Mouse (Mus musculus): Measurements from ENCODE around the gene Gja1. TPM values are rescaled to one million over a fixed set of nuclear protein-coding genes. Genes with fewer than 3 reads are reported as not detected.
"Not testable (repeated sequence)": the region's sequence is repeated elsewhere in the genome, so short reads cannot be mapped to it uniquely, and the experiment has no call there.

The Gja1 gene
- polyA plus RNA-seq, 1 experiment from 2014 or later: 391 TPM

DNA sequence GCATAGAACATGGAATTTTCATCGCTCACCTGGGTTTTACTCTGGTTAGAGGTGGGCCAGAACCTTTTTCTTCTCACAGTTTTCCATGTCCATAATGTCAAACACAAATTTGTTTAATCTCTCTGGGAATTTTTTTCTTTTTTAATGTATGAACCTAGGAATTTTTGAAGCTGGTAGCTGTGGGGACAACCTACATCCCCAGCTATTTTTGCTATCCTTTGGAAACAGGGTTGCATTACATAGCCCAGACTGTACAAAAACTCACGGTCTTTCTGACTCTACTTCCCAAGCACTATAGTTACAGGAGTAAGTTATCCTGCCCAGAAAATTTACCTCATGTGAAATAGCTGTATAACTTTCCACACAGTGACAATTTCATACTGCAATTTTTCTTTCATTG, 21.2 kb downstream of the Gja1 start:
- Histone ChIP-seq H3K27me3 (ENCODE audit: control insufficient read depth, insufficient read depth, low read length) (no peaks in the 10 kb centered on the region), H3K4me1 (ENCODE audit: control insufficient read depth, insufficient read depth, low read length) (no peaks in the 10 kb centered on the region), H3K9me3 (replicated peaks; ENCODE audit: control insufficient read depth, low read length) (no peaks in the 10 kb centered on the region), H3K27ac (replicated peaks; ENCODE audit: low read depth, low read length) (no peak overlapping the region), H3K9ac (replicated peaks; ENCODE audit: low read length) (no peak overlapping the region), H3K4me3 (ENCODE audit: low read depth, low read length) (no peak overlapping the region), H3K4me2 (ENCODE audit: low read depth, low read length) (no peak overlapping the region), H3K36me3 (replicated peaks; ENCODE audit: control insufficient read depth, insufficient read depth, low read depth, low read length) (no peaks in the 10 kb centered on the region)
- WGBS: 92% methylated on average over 2 of the region's 2 CpGs
- DNase-seq (ENCODE audit: low spot score) (no peak), ATAC-seq (replicated peaks; ENCODE audit: insufficient number of reproducible peaks, low FRiP score, low TSS enrichment, low read depth) (no peak)

DNA sequence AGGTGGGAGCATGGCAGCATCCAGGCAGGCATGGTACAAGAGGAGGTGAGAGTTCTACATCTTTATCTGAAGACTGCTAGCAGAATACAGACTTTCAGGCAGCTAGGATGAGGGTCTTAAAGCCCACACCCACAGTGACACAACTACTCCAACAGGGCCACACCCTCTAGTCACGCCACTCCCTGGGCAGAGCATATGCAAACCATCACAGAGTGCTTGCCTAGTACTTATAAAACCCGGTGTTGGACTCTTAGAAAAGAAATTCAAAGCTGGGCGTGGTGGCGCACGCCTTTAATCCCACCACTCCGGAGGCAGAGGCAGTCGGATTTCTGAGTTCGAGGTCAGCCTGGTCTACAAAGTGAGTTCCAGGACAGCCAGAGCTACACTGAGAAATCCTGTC, 24.3 kb downstream of the Gja1 start:
- WGBS: 92% methylated on average over 8 of the region's 8 CpGs
- ATAC-seq (replicated peaks; ENCODE audit: insufficient number of reproducible peaks, low FRiP score, low TSS enrichment, low read depth): not testable (repeated sequence)

GRCm38 (mm10) chr10:56405934-56406333, 28.8 kb downstream of the Gja1 start:
- no peak overlapping the region for H3K27ac ChIP-seq (replicated peaks; ENCODE audit: low read depth, low read length)
- H3K36me3 ChIP-seq (replicated peaks; ENCODE audit: control insufficient read depth, insufficient read depth, low read depth, low read length): no peaks in the 10 kb centered on the region
- DNase-seq (ENCODE audit: low spot score) (no peak), ATAC-seq (replicated peaks; ENCODE audit: insufficient number of reproducible peaks, low FRiP score, low TSS enrichment, low read depth) (no peak)
- no peak overlapping the region for H3K4me2 ChIP-seq (ENCODE audit: low read depth, low read length)
- no peaks in the 10 kb centered on the region for H3K9me3 ChIP-seq (replicated peaks; ENCODE audit: control insufficient read depth, low read length)
- WGBS: 64% methylated on average over 9 of the region's 9 CpGs
- no peak overlapping the region for H3K9ac ChIP-seq (replicated peaks; ENCODE audit: low read length)
- H3K4me1 ChIP-seq (ENCODE audit: control insufficient read depth, insufficient read depth, low read length): no peaks in the 10 kb centered on the region
- no peak overlapping the region for H3K4me3 ChIP-seq (ENCODE audit: low read depth, low read length)
- no peaks in the 10 kb centered on the region for H3K27me3 ChIP-seq (ENCODE audit: control insufficient read depth, insufficient read depth, low read length)

More for the DNA sequence above, 24.3 kb downstream of the Gja1 start:
- H3K36me3 ChIP-seq (replicated peaks; ENCODE audit: control insufficient read depth, insufficient read depth, low read depth, low read length); H3K4me1 ChIP-seq (ENCODE audit: control insufficient read depth, insufficient read depth, low read length); H3K27ac ChIP-seq (replicated peaks; ENCODE audit: low read depth, low read length); H3K27me3 ChIP-seq (ENCODE audit: control insufficient read depth, insufficient read depth, low read length); H3K9me3 ChIP-seq (replicated peaks; ENCODE audit: control insufficient read depth, low read length); DNase-seq (ENCODE audit: low spot score); H3K4me3 ChIP-seq (ENCODE audit: low read depth, low read length); H3K4me2 ChIP-seq (ENCODE audit: low read depth, low read length); H3K9ac ChIP-seq (replicated peaks; ENCODE audit: low read length): not testable (repeated sequence)

GRCm38 (mm10) chr10:56406386-56407130, 29.4 kb downstream of the Gja1 start:
- no peak for ATAC-seq (replicated peaks; ENCODE audit: insufficient number of reproducible peaks, low FRiP score, low TSS enrichment, low read depth)
- no peaks in the 10 kb centered on the region for H3K4me1 ChIP-seq (ENCODE audit: control insufficient read depth, insufficient read depth, low read length)
- H3K36me3 ChIP-seq (replicated peaks; ENCODE audit: control insufficient read depth, insufficient read depth, low read depth, low read length): no peaks in the 10 kb centered on the region
- no peak overlapping the region for H3K4me3 ChIP-seq (ENCODE audit: low read depth, low read length)
- DNase-seq (ENCODE audit: low spot score): no peak
- no peaks in the 10 kb centered on the region for H3K9me3 ChIP-seq (replicated peaks; ENCODE audit: control insufficient read depth, low read length)
- H3K27me3 ChIP-seq (ENCODE audit: control insufficient read depth, insufficient read depth, low read length): no peaks in the 10 kb centered on the region
- H3K4me2 ChIP-seq (ENCODE audit: low read depth, low read length): no peak overlapping the region
- H3K27ac ChIP-seq (replicated peaks; ENCODE audit: low read depth, low read length): no peak overlapping the region
- no peak overlapping the region for H3K9ac ChIP-seq (replicated peaks; ENCODE audit: low read length)
- 89% methylated on average over 6 of the region's 6 CpGs for WGBS

GRCm38 (mm10) chr10:56415894-56416570, 38.9 kb downstream of the Gja1 start:
- H3K4me2 ChIP-seq (ENCODE audit: low read depth, low read length): no peak overlapping the region
- no peaks in the 10 kb centered on the region for H3K4me1 ChIP-seq (ENCODE audit: control insufficient read depth, insufficient read depth, low read length)
- no peak overlapping the region for H3K4me3 ChIP-seq (ENCODE audit: low read depth, low read length)
- ATAC-seq (replicated peaks; ENCODE audit: insufficient number of reproducible peaks, low FRiP score, low TSS enrichment, low read depth) (no peak), DNase-seq (ENCODE audit: low spot score) (no peak)
- H3K27ac ChIP-seq (replicated peaks; ENCODE audit: low read depth, low read length): no peak overlapping the region
- WGBS: 62% methylated on average over 7 of the region's 7 CpGs
- H3K36me3 ChIP-seq (replicated peaks; ENCODE audit: control insufficient read depth, insufficient read depth, low read depth, low read length): no peaks in the 10 kb centered on the region
- H3K27me3 ChIP-seq (ENCODE audit: control insufficient read depth, insufficient read depth, low read length): no peaks in the 10 kb centered on the region
- H3K9me3 ChIP-seq (replicated peaks; ENCODE audit: control insufficient read depth, low read length): no peaks in the 10 kb centered on the region
- H3K9ac ChIP-seq (replicated peaks; ENCODE audit: low read length): no peak overlapping the region

GRCm38 (mm10) chr10:56422518-56422917, 45.4 kb downstream of the Gja1 start:
- Histone ChIP-seq H3K9ac (replicated peaks; ENCODE audit: low read length) (no peak overlapping the region), H3K27me3 (ENCODE audit: control insufficient read depth, insufficient read depth, low read length) (no peaks in the 10 kb centered on the region), H3K9me3 (replicated peaks; ENCODE audit: control insufficient read depth, low read length) (no peaks in the 10 kb centered on the region), H3K4me3 (ENCODE audit: low read depth, low read length) (no peak overlapping the region), H3K4me2 (ENCODE audit: low read depth, low read length) (no peak overlapping the region), H3K4me1 (ENCODE audit: control insufficient read depth, insufficient read depth, low read length) (no peaks in the 10 kb centered on the region), H3K27ac (replicated peaks; ENCODE audit: low read depth, low read length) (no peak overlapping the region), H3K36me3 (replicated peaks; ENCODE audit: control insufficient read depth, insufficient read depth, low read depth, low read length) (no peaks in the 10 kb centered on the region)
- WGBS: 81% methylated on average over 4 of the region's 4 CpGs
- ATAC-seq (replicated peaks; ENCODE audit: insufficient number of reproducible peaks, low FRiP score, low TSS enrichment, low read depth) (no peak), DNase-seq (ENCODE audit: low spot score) (no peak)

- ATAC-seq (replicated peaks; ENCODE audit: insufficient number of reproducible peaks, low FRiP score, low TSS enrichment, low read depth): no peak
- no peaks in the 10 kb centered on the region for H3K27me3 ChIP-seq (ENCODE audit: control insufficient read depth, insufficient read depth, low read length)
- H3K9me3 ChIP-seq (replicated peaks; ENCODE audit: control insufficient read depth, low read length): no peaks in the 10 kb centered on the region
- no peak overlapping the region for H3K9ac ChIP-seq (replicated peaks; ENCODE audit: low read length)
- WGBS: 74% methylated on average over 15 of the region's 15 CpGs
- H3K4me3 ChIP-seq (ENCODE audit: low read depth, low read length): no peak overlapping the region
- no peaks in the 10 kb centered on the region for H3K4me1 ChIP-seq (ENCODE audit: control insufficient read depth, insufficient read depth, low read length)
- no peak overlapping the region for H3K4me2 ChIP-seq (ENCODE audit: low read depth, low read length)
- no peak for DNase-seq (ENCODE audit: low spot score)
- H3K27ac ChIP-seq (replicated peaks; ENCODE audit: low read depth, low read length): no peak overlapping the region
- no peaks in the 10 kb centered on the region for H3K36me3 ChIP-seq (replicated peaks; ENCODE audit: control insufficient read depth, insufficient read depth, low read depth, low read length)
These were observed 48.1 kb downstream of the Gja1 start for GRCm38 (mm10) chr10:56425016-56425798.

- H3K4me2 ChIP-seq (ENCODE audit: low read depth, low read length): no peak overlapping the region
- H3K4me1 ChIP-seq (ENCODE audit: control insufficient read depth, insufficient read depth, low read length): no peaks in the 10 kb centered on the region; the same call in 1 of the 2 replicates
- no peaks in the 10 kb centered on the region for H3K36me3 ChIP-seq (replicated peaks; ENCODE audit: control insufficient read depth, insufficient read depth, low read depth, low read length)
- 53% methylated on average over 4 of the region's 4 CpGs for WGBS
- no peak overlapping the region for H3K27ac ChIP-seq (replicated peaks; ENCODE audit: low read depth, low read length)
- DNase-seq (ENCODE audit: low spot score) (no peak), ATAC-seq (replicated peaks; ENCODE audit: insufficient number of reproducible peaks, low FRiP score, low TSS enrichment, low read depth) (no peak)
- H3K27me3 ChIP-seq (ENCODE audit: control insufficient read depth, insufficient read depth, low read length): no peaks in the 10 kb centered on the region
- no peak overlapping the region for H3K9ac ChIP-seq (replicated peaks; ENCODE audit: low read length)
- H3K4me3 ChIP-seq (ENCODE audit: low read depth, low read length): no peak overlapping the region
- no peaks in the 10 kb centered on the region for H3K9me3 ChIP-seq (replicated peaks; ENCODE audit: control insufficient read depth, low read length)
These were observed 49.2 kb downstream of the Gja1 start for GRCm38 (mm10) chr10:56426369-56426768.

Measured in embryonic facial prominence, embryonic 11.5 days (tissue).